Mouse (Mus musculus) forebrain, embryonic 12.5 days (tissue): ENCODE data around the gene Tas2r104. TPM values are rescaled to one million over a fixed set of nuclear protein-coding genes. Genes with fewer than 3 reads are reported as not detected.

Experiments used
- ATAC-seq: fragments of 200-750 bp; cut with Nextera tagmentation; 2 replicates; pipeline ENCODE4 v1.8.0; 2017; ENCODE audit warnings: moderate TSS enrichment; ENCODE audit not compliant: low FRiP score
- H3K27ac ChIP-seq: fragments of 300-500 bp; sonication (generic); 2 replicates; pipeline ENCODE4 v1.5.1; 2016; ENCODE audit warnings: mild to moderate bottlenecking
- H3K27me3 ChIP-seq: fragments of 300-500 bp; sonication (generic); 2 replicates; pipeline ENCODE4 v1.6.1; 2016; ENCODE audit warnings: mild to moderate bottlenecking
- H3K36me3 ChIP-seq: fragments of 300-500 bp; sonication (generic); replicated peaks from 2 replicates; pipeline ENCODE4 v1.6.1; 2016; ENCODE audit warnings: mild to moderate bottlenecking
- H3K4me1 ChIP-seq: fragments of 300-500 bp; sonication (generic); 2 replicates; pipeline ENCODE4 v1.6.1; 2016
- H3K4me2 ChIP-seq: fragments of 300-500 bp; sonication (generic); 2 replicates; pipeline ENCODE4 v1.6.1; 2016; ENCODE audit warnings: mild to moderate bottlenecking, moderate library complexity
- H3K4me3 ChIP-seq: fragments of 300-500 bp; sonication (generic); replicated peaks from 2 replicates; pipeline ENCODE4 v1.5.1; 2016; ENCODE audit warnings: mild to moderate bottlenecking
- H3K9ac ChIP-seq: fragments of 300-500 bp; sonication (generic); 2 replicates; pipeline ENCODE4 v1.6.1; 2016; ENCODE audit warnings: mild to moderate bottlenecking
- H3K9me3 ChIP-seq: fragments of 300-500 bp; sonication (generic); 2 replicates; pipeline ENCODE4 v1.6.1; 2016
- WGBS: fragments of 180-500 bp; shearing (Covaris S2); methylation state at CpG from one replicate; pipeline ENCODE4 v1.1.7; 2016; 5-methylcytosine and 5-hydroxymethylcytosine counted together
- polyA plus RNA-seq: library from polyadenylated mRNA; unstranded; fragments of >200 nt; fragmentation: Nextera tagmentation; extraction: Ambion mirVana; gene quantifications from 2 replicates; pipeline ENCODE4 v1.2.1, GENCODE M21; 2016

Gene Tas2r104
- polyA plus RNA-seq = not detected in 2 replicates

GRCm38 (mm10) chr6:131685644-131686043, at the start of gene Tas2r104:
Gene Tas2r104 (minus strand): TSS chr6:131685744.
- WGBS = 68% methylated on average over 1 of the region's 1 CpGs
- H3K27ac ChIP-seq = no peak within 1 kb of the TSS

DNA sequence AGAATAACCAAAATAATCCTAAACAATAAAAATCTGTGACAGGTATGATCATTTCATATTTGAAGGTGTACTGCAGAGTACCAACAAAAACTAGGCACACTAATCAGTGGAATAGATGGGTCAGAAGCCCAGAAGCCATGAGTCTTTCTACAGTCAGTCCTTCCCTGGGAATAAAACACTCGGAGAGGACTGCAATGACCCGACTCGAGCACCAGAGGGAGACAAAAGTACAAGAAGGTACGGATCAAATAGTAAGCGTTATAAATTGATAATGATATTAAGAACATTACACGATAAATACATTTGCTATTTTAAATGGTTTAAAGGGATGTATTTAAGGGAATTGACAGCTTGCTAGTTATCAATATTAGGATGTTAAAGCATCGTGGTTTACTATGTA, 27.3 kb upstream of the Tas2r104 start:
- no peaks in the 10 kb centered on the region for H3K27me3 ChIP-seq
- no peak overlapping the region for H3K27ac ChIP-seq
- peaks cover 9% of the 10 kb centered on the region for H3K9me3 ChIP-seq
- H3K9ac ChIP-seq = no peak overlapping the region
- H3K4me2 ChIP-seq = no peak overlapping the region
- no peak for ATAC-seq
- H3K4me3 ChIP-seq = no peak overlapping the region
- 48% methylated on average over 7 of the region's 7 CpGs for WGBS
- no peaks in the 10 kb centered on the region for H3K36me3 ChIP-seq
- no peaks in the 10 kb centered on the region for H3K4me1 ChIP-seq

More at GRCm38 (mm10) chr6:131685644-131686043, at the start of gene Tas2r104:
- Histone ChIP-seq H3K4me3 (no peak within 1 kb of the TSS), H3K36me3 (no peaks in the 10 kb centered on the region), H3K27me3 (no peaks in the 10 kb centered on the region), H3K4me2 (no peak within 1 kb of the TSS), H3K9ac (no peak within 1 kb of the TSS), H3K9me3 (no peaks in the 10 kb centered on the region; the same call in 1 of the 2 replicates), H3K4me1 (no peaks in the 10 kb centered on the region)
- no peak for ATAC-seq

DNA sequence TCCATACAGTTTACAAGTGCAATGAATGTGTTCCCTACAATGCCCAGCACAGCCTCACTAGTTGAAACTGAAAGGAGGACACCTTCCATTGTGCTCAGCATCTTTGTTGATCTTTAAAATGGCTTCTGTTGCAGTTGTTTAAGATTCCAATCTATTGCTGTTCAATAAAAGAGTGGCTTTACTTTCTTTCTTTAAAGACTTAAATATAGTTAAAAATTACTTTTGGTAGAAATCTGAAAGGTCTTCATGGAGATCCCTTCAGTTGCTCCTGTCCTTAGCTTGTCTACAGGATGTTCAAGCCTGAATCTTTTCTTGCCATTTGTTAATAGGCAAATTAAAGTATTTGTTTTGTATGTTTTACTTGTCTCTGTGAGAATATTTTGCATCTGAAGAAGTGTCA, 4.4 kb upstream of the Tas2r104 start, which contains the start of gene Tas2r114:
Gene Tas2r114 (minus strand): TSS at position 101 of the 400 bp plus-strand sequence.
- Histone ChIP-seq H3K9ac (no peak within 1 kb of the TSS), H3K4me3 (no peak within 1 kb of the TSS), H3K4me2 (no peak within 1 kb of the TSS), H3K27me3 (no peaks in the 10 kb centered on the region), H3K27ac (no peak within 1 kb of the TSS), H3K36me3 (no peaks in the 10 kb centered on the region), H3K4me1 (no peaks in the 10 kb centered on the region), H3K9me3 (peaks cover 16% of the 10 kb centered on the region)
- ATAC-seq = no peak

- 82% methylated on average over 1 of the region's 1 CpGs for WGBS
- Histone ChIP-seq H3K27me3 (no peaks in the 10 kb centered on the region), H3K4me1 (no peaks in the 10 kb centered on the region), H3K9ac (no peak within 1 kb of the TSS), H3K36me3 (no peaks in the 10 kb centered on the region), H3K4me3 (no peak within 1 kb of the TSS), H3K27ac (no peak within 1 kb of the TSS), H3K4me2 (no peak within 1 kb of the TSS), H3K9me3 (peaks cover 13% of the 10 kb centered on the region)
- ATAC-seq = no peak
These were observed 1.9 kb upstream of the Tas2r104 start, which contains the start of gene Tas2r105 for GRCm38 (mm10) chr6:131687395-131687794. Gene Tas2r105 (minus strand): TSS chr6:131687495.

DNA sequence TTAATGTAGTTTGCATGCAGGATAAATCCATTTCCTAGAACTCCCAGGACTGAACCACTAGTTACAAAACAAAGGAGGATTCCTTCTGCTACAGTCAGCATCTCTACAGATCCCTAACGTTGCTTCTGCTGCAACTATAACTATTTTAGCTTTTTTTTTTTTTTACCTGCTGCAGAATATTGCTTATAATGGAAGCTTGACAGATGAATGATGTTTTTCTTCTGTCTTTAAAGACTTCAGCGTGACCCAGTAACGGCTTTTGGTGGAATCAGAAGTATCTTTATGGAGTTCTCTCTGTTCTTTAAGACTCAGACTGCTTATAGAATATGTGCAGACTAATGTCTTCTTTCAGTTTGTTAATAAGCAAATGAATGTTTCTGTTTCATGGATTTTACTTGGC, 6.8 kb downstream of the Tas2r104 start, which contains the start of gene Tas2r106:
Gene Tas2r106 (minus strand): TSS at position 101 of the 400 bp plus-strand sequence.
- WGBS = 71% methylated on average over 3 of the region's 3 CpGs
- H3K9me3 ChIP-seq = peaks cover 4% of the 10 kb centered on the region
- no peak for ATAC-seq
- H3K27ac ChIP-seq = no peak within 1 kb of the TSS
- H3K4me3 ChIP-seq = no peak within 1 kb of the TSS
- H3K36me3 ChIP-seq = no peaks in the 10 kb centered on the region
- H3K27me3 ChIP-seq = no peaks in the 10 kb centered on the region
- no peak within 1 kb of the TSS for H3K9ac ChIP-seq
- no peak within 1 kb of the TSS for H3K4me2 ChIP-seq
- no peaks in the 10 kb centered on the region for H3K4me1 ChIP-seq

DNA sequence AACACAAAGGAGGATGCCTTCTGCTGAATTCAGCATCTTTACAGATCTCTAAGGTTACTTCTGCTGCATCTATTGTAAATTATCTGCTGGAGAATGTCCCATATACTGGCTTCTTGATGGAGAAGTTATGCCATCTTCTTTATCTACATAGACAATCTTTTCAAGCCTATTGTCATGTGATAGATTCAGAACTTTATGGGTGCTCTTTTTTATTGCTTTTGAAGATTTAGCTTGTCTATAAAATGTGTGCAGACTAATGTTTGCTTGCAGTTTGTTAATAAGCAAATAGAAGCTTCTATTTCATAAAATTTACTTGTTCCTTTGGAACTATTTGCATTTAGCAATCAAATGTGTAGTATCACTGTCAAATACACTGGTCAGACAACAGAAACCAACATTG, 25.5 kb downstream of the Tas2r104 start, which contains the start of gene Tas2r107:
Gene Tas2r107 (minus strand): TSS at position 101 of the 400 bp plus-strand sequence.
- ATAC-seq = no peak
- H3K27me3 ChIP-seq = no peaks in the 10 kb centered on the region
- no peak within 1 kb of the TSS for H3K9ac ChIP-seq
- no peaks in the 10 kb centered on the region for H3K36me3 ChIP-seq
- H3K4me2 ChIP-seq = no peak within 1 kb of the TSS
- no peak within 1 kb of the TSS for H3K27ac ChIP-seq
- H3K4me1 ChIP-seq = no peaks in the 10 kb centered on the region
- peaks cover 18% of the 10 kb centered on the region; the same call in 1 of the 2 replicates for H3K9me3 ChIP-seq
- H3K4me3 ChIP-seq = no peak within 1 kb of the TSS

Other genes with a start within 250 kb of the Tas2r104 start
- gene 5430401F13Rik, start 199.3 kb downstream of the Tas2r104 start, polyA plus RNA-seq = not detected in 2 replicates
- gene Gm6619, start 199.3 kb downstream of the Tas2r104 start, polyA plus RNA-seq = not detected in 2 replicates
- gene Tas2r130, start 54.8 kb downstream of the Tas2r104 start, polyA plus RNA-seq = not detected in 2 replicates
- gene Tas2r107, start 25.6 kb downstream of the Tas2r104 start, polyA plus RNA-seq = not detected in 2 replicates
- gene Tas2r106, start 6.9 kb downstream of the Tas2r104 start, polyA plus RNA-seq = not detected in 2 replicates
- gene Tas2r105, start 1.8 kb upstream of the Tas2r104 start, polyA plus RNA-seq = not detected in 2 replicates
- not detected in 2 replicates for gene Tas2r114, start 4.3 kb upstream of the Tas2r104 start, polyA plus RNA-seq